Mouse (Mus musculus) ovary, postnatal 14 days (tissue): ENCODE measurements around the gene Vnn3.

Experiments used
- DNase-seq: peaks from one replicate; pipeline ENCODE4 v3.0.0; 2022; ENCODE audit warnings: low spot score

Gene Vnn3

GRCm38 (mm10) chr10:23851228-23851912 is at the start of gene Vnn3:
Gene Vnn3 (plus strand): TSS chr10:23851462.
- DNase-seq: no peak

GRCm38 (mm10) chr10:23802911-23803310 is 48.4 kb upstream of the Vnn3 start:
- no peak for DNase-seq

GRCm38 (mm10) chr10:23804665-23805064 is 46.6 kb upstream of the Vnn3 start:
- no peak for DNase-seq

- DNase-seq: no peak
Measured at GRCm38 (mm10) chr10:23806201-23806600, 45.1 kb upstream of the Vnn3 start.

GRCm38 (mm10) chr10:23811635-23812437 is 39.4 kb upstream of the Vnn3 start:
- DNase-seq: peak; percentile 68

- no peak for DNase-seq
Measured at GRCm38 (mm10) chr10:23812438-23812759, 38.9 kb upstream of the Vnn3 start.

GRCm38 (mm10) chr10:23812852-23813766 is 38.2 kb upstream of the Vnn3 start:
- DNase-seq: no peak

- peak; percentile 71 for DNase-seq
Measured at GRCm38 (mm10) chr10:23815168-23815567, 36.1 kb upstream of the Vnn3 start.

- DNase-seq: no peak
Measured at GRCm38 (mm10) chr10:23816241-23816640, 35.0 kb upstream of the Vnn3 start.

GRCm38 (mm10) chr10:23826516-23826915 is 24.7 kb upstream of the Vnn3 start:
- no peak for DNase-seq

- DNase-seq: no peak
Measured at GRCm38 (mm10) chr10:23836003-23836964, 15.0 kb upstream of the Vnn3 start.

GRCm38 (mm10) chr10:23837115-23837514 is 14.1 kb upstream of the Vnn3 start:
- DNase-seq: no peak

GRCm38 (mm10) chr10:23838910-23839309 is 12.4 kb upstream of the Vnn3 start:
- no peak for DNase-seq

- no peak for DNase-seq
Measured at GRCm38 (mm10) chr10:23839368-23839767, 11.9 kb upstream of the Vnn3 start.

GRCm38 (mm10) chr10:23840496-23840895 is 10.8 kb upstream of the Vnn3 start:
- no peak for DNase-seq

- no peak for DNase-seq
Measured at GRCm38 (mm10) chr10:23852096-23852495, 834 bp downstream of the Vnn3 start.

- DNase-seq: no peak
Measured at GRCm38 (mm10) chr10:23864362-23865312, 13.4 kb downstream of the Vnn3 start.

GRCm38 (mm10) chr10:23880695-23881094 is 29.4 kb downstream of the Vnn3 start:
- no peak for DNase-seq

- DNase-seq: no peak
Measured at GRCm38 (mm10) chr10:23884910-23885309, 33.6 kb downstream of the Vnn3 start.

GRCm38 (mm10) chr10:23886060-23886459 is 34.8 kb downstream of the Vnn3 start:
- no peak for DNase-seq
